Mouse (Mus musculus): ENCODE measurements around the gene Eef2. TPM values are rescaled to one million over a fixed set of nuclear protein-coding genes. Genes with fewer than 3 reads are reported as not detected.
A peak's percentile ranks its signal among the peaks of the same experiment; 100 is the strongest.

Gene Eef2
- polyA plus RNA-seq, 1 experiment, result 468 TPM

DNA sequence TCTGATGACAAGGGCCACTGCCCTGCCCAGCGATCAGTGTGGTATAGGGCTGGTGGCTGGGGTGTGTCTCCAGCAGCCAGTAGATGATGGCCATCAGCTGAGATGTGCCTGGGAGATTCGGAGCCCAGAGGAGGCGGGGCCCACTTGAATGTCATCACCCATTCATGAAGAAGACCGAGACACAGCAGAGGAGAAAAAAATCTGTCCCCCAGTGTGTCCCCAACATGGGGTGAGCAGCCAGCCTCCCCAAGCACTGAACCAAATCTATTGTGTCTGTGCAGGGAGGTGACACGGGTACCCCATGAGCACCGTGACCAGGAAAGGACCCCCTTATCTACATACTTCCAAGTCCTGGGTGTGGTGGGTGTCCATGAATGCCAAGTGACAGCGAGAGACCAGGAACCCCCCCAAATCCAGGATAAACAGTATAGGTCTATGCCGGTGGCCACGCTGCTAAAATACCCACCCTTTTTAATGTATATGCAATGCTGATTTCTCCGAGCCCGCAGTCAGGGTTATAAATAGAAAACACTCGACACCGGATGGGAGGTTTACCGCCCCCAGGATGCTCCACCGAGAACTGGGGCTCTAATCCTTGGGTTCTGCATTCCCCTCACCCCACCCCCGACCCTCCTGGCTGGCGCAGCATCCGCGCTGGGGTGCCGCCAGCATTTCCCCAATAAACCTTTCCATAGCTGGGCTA is 53.5 kb downstream of the Eef2 start:
- no peak overlapping the region for H3K27ac ChIP-seq (ENCODE audit: control insufficient read depth, insufficient read depth, low read depth, low read length, poor library complexity)
- H3K4me3 ChIP-seq (replicated peaks; ENCODE audit: control insufficient read depth, low read depth, low read length), result no peak overlapping the region
- TF ChIP-seq POLR2A (IDR thresholded peaks at IDR 0.05; ENCODE audit: borderline replicate concordance, control insufficient read depth, low read depth, low read length) (no peak), CTCF (IDR thresholded peaks at IDR 0.05; ENCODE audit: control insufficient read depth, insufficient read depth, low read length) (no peak)
- no peaks in the 10 kb centered on the region for H3K4me1 ChIP-seq (ENCODE audit: control insufficient read depth, insufficient read depth, low read length)
- WGBS, result 9% methylated on average over 20 of the region's 20 CpGs

GRCm38 (mm10) chr10:81230438-81231332 is 54.3 kb downstream of the Eef2 start, which contains the start of gene Atcay:
Gene Atcay (minus strand): TSS chr10:81230833.
- 11% methylated on average over 27 of the region's 27 CpGs for WGBS
- no peak within 1 kb of the TSS for H3K4me3 ChIP-seq (replicated peaks; ENCODE audit: control insufficient read depth, low read depth, low read length)
- TF ChIP-seq POLR2A (IDR thresholded peaks at IDR 0.05; ENCODE audit: borderline replicate concordance, control insufficient read depth, low read depth, low read length) (no peak), CTCF (IDR thresholded peaks at IDR 0.05; ENCODE audit: control insufficient read depth, insufficient read depth, low read length) (peak; percentile 41; the same call in 1 of the 2 replicates)

DNA sequence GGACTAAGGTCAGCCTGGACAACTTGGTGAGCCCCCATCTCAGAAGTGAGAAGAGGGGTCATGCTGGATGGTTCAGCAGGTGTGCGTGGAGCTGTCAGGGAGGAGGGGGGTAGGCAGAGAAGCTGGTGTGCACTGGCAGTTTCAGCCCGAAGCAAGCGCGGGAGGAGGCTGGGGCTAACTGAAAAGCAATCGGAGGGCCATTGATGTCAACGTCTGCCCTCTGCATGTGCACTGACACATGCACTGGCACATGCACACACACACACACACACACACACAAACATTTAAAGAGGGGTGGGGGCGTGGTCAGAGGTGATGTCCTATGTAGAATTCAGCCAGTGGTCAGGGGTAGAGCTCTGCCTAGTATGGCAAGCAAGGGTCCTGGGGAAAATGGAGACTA is 55.0 kb downstream of the Eef2 start:
- WGBS, result 46% methylated on average over 7 of the region's 7 CpGs
- no peak overlapping the region for H3K4me3 ChIP-seq (replicated peaks; ENCODE audit: control insufficient read depth, low read depth, low read length)
- no peak for TF ChIP-seq POLR2A (IDR thresholded peaks at IDR 0.05; ENCODE audit: borderline replicate concordance, control insufficient read depth, low read depth, low read length)
- no peak for TF ChIP-seq CTCF (IDR thresholded peaks at IDR 0.05; ENCODE audit: control insufficient read depth, insufficient read depth, low read length)
- no peak overlapping the region for H3K27ac ChIP-seq (ENCODE audit: control insufficient read depth, insufficient read depth, low read depth, low read length, poor library complexity)
- no peaks in the 10 kb centered on the region for H3K4me1 ChIP-seq (ENCODE audit: control insufficient read depth, insufficient read depth, low read length)

More at GRCm38 (mm10) chr10:81230438-81231332, 54.3 kb downstream of the Eef2 start, which contains the start of gene Atcay:
- H3K4me1 ChIP-seq (ENCODE audit: control insufficient read depth, insufficient read depth, low read length), result no peaks in the 10 kb centered on the region
- no peak within 1 kb of the TSS for H3K27ac ChIP-seq (ENCODE audit: control insufficient read depth, insufficient read depth, low read depth, low read length, poor library complexity)

Other genes with a start within 250 kb of the Eef2 start
- 6.3 and 17.9 TPM in 2 replicates for gene Gadd45b, start 246.6 kb upstream of the Eef2 start, polyA plus RNA-seq (2011; ENCODE audit: insufficient read depth, insufficient read length, low replicate concordance, missing spikeins)
- gene Gng7, start 161.7 kb upstream of the Eef2 start, polyA plus RNA-seq (2011; ENCODE audit: insufficient read depth, insufficient read length, low replicate concordance, missing spikeins), result not detected in 2 replicates
- gene Diras1, start 151.0 kb upstream of the Eef2 start, polyA plus RNA-seq (2011; ENCODE audit: insufficient read depth, insufficient read length, low replicate concordance, missing spikeins), result not detected in 2 replicates
- gene Slc39a3, start 139.2 kb upstream of the Eef2 start, polyA plus RNA-seq (2011; ENCODE audit: insufficient read depth, insufficient read length, low replicate concordance, missing spikeins), result 3.7 and 3.9 TPM in 2 replicates
- gene Sgta, start 116.5 kb upstream of the Eef2 start, polyA plus RNA-seq (2011; ENCODE audit: insufficient read depth, insufficient read length, low replicate concordance, missing spikeins), result 26.2 and 52.3 TPM in 2 replicates
- gene Thop1, start 106.6 kb upstream of the Eef2 start, polyA plus RNA-seq (2011; ENCODE audit: insufficient read depth, insufficient read length, low replicate concordance, missing spikeins), result 10.3 and 16.7 TPM in 2 replicates
- gene Creb3l3, start 77.8 kb upstream of the Eef2 start, polyA plus RNA-seq (2011; ENCODE audit: insufficient read depth, insufficient read length, low replicate concordance, missing spikeins), result 0.87 TPM in 1 of 2 replicates, not detected in the other
- gene Map2k2, start 70.7 kb upstream of the Eef2 start, polyA plus RNA-seq (2011; ENCODE audit: insufficient read depth, insufficient read length, low replicate concordance, missing spikeins), result 57.6 and 108 TPM in 2 replicates
- gene Zbtb7a, start 41.4 kb upstream of the Eef2 start, polyA plus RNA-seq (2011; ENCODE audit: insufficient read depth, insufficient read length, low replicate concordance, missing spikeins), result 28.2 and 31.0 TPM in 2 replicates
- 11.1 and 29.0 TPM in 2 replicates for gene Pias4, start 8.7 kb upstream of the Eef2 start, polyA plus RNA-seq (2011; ENCODE audit: insufficient read depth, insufficient read length, low replicate concordance, missing spikeins)
- gene Dapk3, start 6.4 kb downstream of the Eef2 start, polyA plus RNA-seq (2011; ENCODE audit: insufficient read depth, insufficient read length, low replicate concordance, missing spikeins), result 7.2 and 23.2 TPM in 2 replicates
- not detected in 2 replicates for gene 4930442H23Rik, start 7.2 kb downstream of the Eef2 start, polyA plus RNA-seq (2011; ENCODE audit: insufficient read depth, insufficient read length, low replicate concordance, missing spikeins)
- gene Nmrk2, start 25.4 kb downstream of the Eef2 start, polyA plus RNA-seq (2011; ENCODE audit: insufficient read depth, insufficient read length, low replicate concordance, missing spikeins), result not detected in 2 replicates
- gene Atcay, start 54.2 kb downstream of the Eef2 start, polyA plus RNA-seq (2011; ENCODE audit: insufficient read depth, insufficient read length, low replicate concordance, missing spikeins), result not detected in 2 replicates
- gene Zfr2, start 56.5 kb downstream of the Eef2 start, polyA plus RNA-seq (2011; ENCODE audit: insufficient read depth, insufficient read length, low replicate concordance, missing spikeins), result 0.32 and 2.5 TPM in 2 replicates
- gene Matk, start 76.3 kb downstream of the Eef2 start, polyA plus RNA-seq (2011; ENCODE audit: insufficient read depth, insufficient read length, low replicate concordance, missing spikeins), result 11.9 and 18.9 TPM in 2 replicates
- gene Mrpl54, start 90.3 kb downstream of the Eef2 start, polyA plus RNA-seq (2011; ENCODE audit: insufficient read depth, insufficient read length, low replicate concordance, missing spikeins), result 34.4 and 75.4 TPM in 2 replicates
- 14.6 and 32.8 TPM in 2 replicates for gene Apba3, start 90.3 kb downstream of the Eef2 start, polyA plus RNA-seq (2011; ENCODE audit: insufficient read depth, insufficient read length, low replicate concordance, missing spikeins)
- gene Tjp3, start 115.0 kb downstream of the Eef2 start, polyA plus RNA-seq (2011; ENCODE audit: insufficient read depth, insufficient read length, low replicate concordance, missing spikeins), result 3.0 and 3.4 TPM in 2 replicates
- 31.2 and 62.2 TPM in 2 replicates for gene Pip5k1c, start 116.3 kb downstream of the Eef2 start, polyA plus RNA-seq (2011; ENCODE audit: insufficient read depth, insufficient read length, low replicate concordance, missing spikeins)
- gene Cactin, start 144.5 kb downstream of the Eef2 start, polyA plus RNA-seq (2011; ENCODE audit: insufficient read depth, insufficient read length, low replicate concordance, missing spikeins), result 24.0 and 36.6 TPM in 2 replicates
- 3.3 and 7.9 TPM in 2 replicates for gene Tbxa2r, start 152.1 kb downstream of the Eef2 start, polyA plus RNA-seq (2011; ENCODE audit: insufficient read depth, insufficient read length, low replicate concordance, missing spikeins)
- gene Gipc3, start 166.6 kb downstream of the Eef2 start, polyA plus RNA-seq (2011; ENCODE audit: insufficient read depth, insufficient read length, low replicate concordance, missing spikeins), result not detected in 2 replicates
- gene Hmg20b, start 173.8 kb downstream of the Eef2 start, polyA plus RNA-seq (2011; ENCODE audit: insufficient read depth, insufficient read length, low replicate concordance, missing spikeins), result 56.9 and 60.7 TPM in 2 replicates
- 11.0 and 14.3 TPM in 2 replicates for gene Mfsd12, start 180.9 kb downstream of the Eef2 start, polyA plus RNA-seq (2011; ENCODE audit: insufficient read depth, insufficient read length, low replicate concordance, missing spikeins)
- gene 4930404N11Rik, start 189.2 kb downstream of the Eef2 start, polyA plus RNA-seq (2011; ENCODE audit: insufficient read depth, insufficient read length, low replicate concordance, missing spikeins), result 4.5 and 12.3 TPM in 2 replicates
- 126 and 131 TPM in 2 replicates for gene Fzr1, start 201.9 kb downstream of the Eef2 start, polyA plus RNA-seq (2011; ENCODE audit: insufficient read depth, insufficient read length, low replicate concordance, missing spikeins)
- 14.6 and 23.0 TPM in 2 replicates for gene Dohh, start 207.8 kb downstream of the Eef2 start, polyA plus RNA-seq (2011; ENCODE audit: insufficient read depth, insufficient read length, low replicate concordance, missing spikeins)
- gene Gm48551, start 207.8 kb downstream of the Eef2 start, polyA plus RNA-seq (2011; ENCODE audit: insufficient read depth, insufficient read length, low replicate concordance, missing spikeins), result 3.4 and 4.3 TPM in 2 replicates
- gene Gm48552, start 212.4 kb downstream of the Eef2 start, polyA plus RNA-seq (2011; ENCODE audit: insufficient read depth, insufficient read length, low replicate concordance, missing spikeins), result not detected in 2 replicates
- 7.9 and 18.0 TPM in 2 replicates for gene Smim24, start 216.4 kb downstream of the Eef2 start, polyA plus RNA-seq (2011; ENCODE audit: insufficient read depth, insufficient read length, low replicate concordance, missing spikeins)

Data from bone marrow, adult 2 months (tissue).